Mouse (Mus musculus) adrenal gland, postnatal 10 days (tissue): ENCODE measurements around the gene St3gal3. TPM values are rescaled to one million over a fixed set of nuclear protein-coding genes. Genes with fewer than 3 reads are reported as not detected.
A peak's percentile ranks its signal among the peaks of the same experiment; 100 is the strongest.

Source experiments
- DNase-seq: peaks from one replicate; pipeline ENCODE4 v3.0.0; 2021; ENCODE audit warnings: mixed read lengths
- total RNA-seq, 2 experiments: library from RNA; stranded (reverse); gene quantifications; 2 replicates each; pipeline ENCODE4 v1.2.3; 2021

The St3gal3 gene
- total RNA-seq, 2 experiments from 2014 or later, result 30.5 to 32.0 TPM

- DNase-seq, result peak; percentile 50
Observed at GRCm38 (mm10) chr4:118089939-118090338, 44.8 kb downstream of the St3gal3 start.

DNA sequence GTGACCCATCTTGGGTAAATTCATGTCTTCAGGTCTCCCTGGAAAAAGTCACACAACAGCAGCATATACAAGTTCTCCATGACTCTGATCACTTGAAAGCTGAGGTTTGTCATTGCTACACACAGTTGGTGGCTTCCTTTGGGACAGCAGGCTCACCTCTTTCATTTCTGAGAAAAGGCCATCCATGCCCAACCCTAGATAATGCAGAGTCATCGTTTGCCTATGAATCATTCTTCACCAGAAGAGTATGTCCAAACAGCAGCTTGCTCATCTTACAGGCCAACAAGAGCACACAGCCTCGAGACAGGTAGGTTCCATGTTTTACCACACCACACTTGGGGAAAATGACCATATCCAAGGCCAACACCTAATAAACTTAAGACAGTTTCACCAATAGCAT lies 45.9 kb downstream of the St3gal3 start:
- DNase-seq, result no peak

- no peak for DNase-seq
Observed at GRCm38 (mm10) chr4:118085025-118085424, 49.7 kb downstream of the St3gal3 start.

DNA sequence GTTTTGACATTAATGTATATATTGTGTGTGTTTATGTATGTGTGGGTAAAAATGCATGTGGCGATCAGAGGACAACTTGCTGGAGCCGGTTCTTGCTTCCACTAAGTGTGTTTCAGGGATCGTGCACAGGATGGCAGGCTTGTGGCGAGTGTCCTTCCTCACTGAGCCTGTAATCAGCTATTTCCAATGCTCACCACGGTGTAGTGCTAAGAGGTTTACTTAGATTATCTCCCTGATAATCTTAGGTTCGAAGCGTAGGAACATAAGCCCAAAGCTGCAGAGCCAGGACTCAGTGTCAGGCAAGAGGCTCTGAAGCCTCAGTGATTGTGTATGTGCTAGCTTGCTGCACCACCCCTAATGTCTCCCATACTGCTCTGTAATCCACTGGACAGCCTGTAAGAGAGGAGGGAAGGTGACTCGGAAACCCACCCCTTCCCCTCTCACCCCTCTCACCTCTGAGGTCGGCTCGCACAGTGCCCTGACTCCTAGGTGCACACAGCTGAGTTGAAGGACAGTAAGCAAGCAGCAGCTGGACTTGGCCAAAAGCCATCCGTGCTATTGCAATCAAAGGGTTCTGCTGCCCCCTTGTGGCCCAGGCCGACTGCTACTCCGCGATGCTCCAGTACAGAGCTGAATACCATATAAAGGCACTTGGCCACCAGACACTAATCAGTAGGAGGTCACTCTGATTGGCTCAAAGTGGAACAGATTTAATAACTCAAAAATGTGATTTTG lies 51.3 kb downstream of the St3gal3 start:
- peak; percentile 98 for DNase-seq

DNA sequence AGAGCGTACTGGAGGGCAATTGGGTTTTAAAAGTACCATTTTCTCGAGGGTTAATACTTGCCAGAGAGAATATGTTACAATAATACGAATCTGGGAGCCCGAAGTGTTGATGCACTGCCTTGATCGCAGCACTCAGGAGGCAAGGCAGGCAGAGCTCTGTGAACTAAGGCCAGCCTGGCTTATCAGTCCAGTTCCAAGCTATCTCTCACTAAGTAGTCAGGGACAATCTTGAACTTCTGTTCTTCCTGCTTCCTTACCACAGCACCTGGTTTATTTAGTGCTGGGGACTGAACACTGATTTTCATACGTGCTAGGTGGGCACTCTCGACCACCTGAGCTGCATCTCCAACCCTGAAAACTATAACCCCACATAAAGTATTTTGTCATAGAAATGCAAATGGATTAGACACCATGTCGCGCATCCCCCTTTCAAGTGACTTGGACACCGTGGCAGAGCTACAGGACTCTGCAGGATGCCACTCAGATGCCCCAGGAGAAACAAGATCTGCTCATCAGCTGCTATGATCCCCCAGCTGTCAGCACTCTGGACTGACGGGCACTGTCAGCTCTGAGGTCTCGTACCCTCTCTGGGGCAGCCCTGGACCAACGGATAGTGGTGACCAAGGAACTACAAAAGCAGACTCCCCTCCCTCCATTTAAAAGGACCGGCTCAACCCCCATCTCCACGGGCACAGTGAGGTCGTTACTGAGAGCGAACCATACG lies 52.9 kb downstream of the St3gal3 start:
- no peak for DNase-seq

DNA sequence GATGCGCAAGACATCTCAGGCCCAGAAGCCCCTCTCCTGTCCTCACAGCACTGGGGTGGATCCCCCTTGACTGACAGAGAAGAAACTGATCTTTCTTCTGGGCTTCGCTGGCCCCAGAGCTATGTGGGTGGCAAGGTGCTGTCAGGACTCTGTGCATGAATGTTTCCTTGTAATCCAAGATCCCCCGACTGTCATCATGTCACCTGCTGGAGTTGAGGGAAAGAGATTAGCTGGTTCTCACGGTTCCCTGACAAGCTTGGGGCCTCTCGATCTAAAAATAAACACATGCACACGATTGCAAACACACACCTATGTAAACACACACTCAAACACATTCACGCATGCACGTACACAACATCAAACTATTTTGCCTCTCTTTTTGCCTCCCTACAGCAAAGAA lies 54.2 kb downstream of the St3gal3 start:
- DNase-seq, result no peak

GRCm38 (mm10) chr4:118079195-118079594 lies 55.5 kb downstream of the St3gal3 start:
- DNase-seq, result no peak

- no peak for DNase-seq
Observed at GRCm38 (mm10) chr4:118078576-118078975, 56.1 kb downstream of the St3gal3 start.

- no peak for DNase-seq
Observed at GRCm38 (mm10) chr4:118077293-118077752, 57.4 kb downstream of the St3gal3 start.

GRCm38 (mm10) chr4:118076648-118077047 lies 58.1 kb downstream of the St3gal3 start:
- no peak for DNase-seq

- DNase-seq, result no peak
Observed at GRCm38 (mm10) chr4:118075343-118075742, 59.4 kb downstream of the St3gal3 start.

GRCm38 (mm10) chr4:118074236-118074635 lies 60.5 kb downstream of the St3gal3 start:
- DNase-seq, result no peak

GRCm38 (mm10) chr4:118073128-118073527 lies 61.6 kb downstream of the St3gal3 start:
- no peak for DNase-seq

DNA sequence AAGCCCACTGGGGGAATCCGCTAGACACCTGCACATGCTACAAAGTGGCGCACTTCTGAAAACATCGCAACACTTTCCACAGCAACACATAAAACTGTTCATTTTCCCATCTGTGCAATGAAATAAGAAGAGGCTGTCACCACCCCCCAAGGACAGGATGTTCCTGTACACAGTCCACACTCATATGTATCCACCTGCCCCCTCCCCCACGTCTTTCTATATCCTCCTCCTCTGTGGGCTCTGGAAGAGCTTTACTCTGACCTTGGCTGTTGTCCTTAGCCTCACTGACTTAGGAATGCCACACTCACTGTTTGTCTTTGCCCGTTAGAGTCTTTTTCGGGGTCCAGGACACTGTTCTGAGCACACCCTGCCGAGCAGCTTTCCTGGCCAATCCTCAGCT lies 62.8 kb downstream of the St3gal3 start:
- DNase-seq, result no peak

- no peak for DNase-seq
Observed at GRCm38 (mm10) chr4:118070255-118071234, 64.2 kb downstream of the St3gal3 start.

GRCm38 (mm10) chr4:118061809-118062463 lies 72.8 kb downstream of the St3gal3 start:
- peak; percentile 32 for DNase-seq

GRCm38 (mm10) chr4:118060915-118061530 lies 73.7 kb downstream of the St3gal3 start:
- DNase-seq, result no peak

- DNase-seq, result peak; percentile 21
Observed at GRCm38 (mm10) chr4:118059816-118060475, 74.8 kb downstream of the St3gal3 start.

DNA sequence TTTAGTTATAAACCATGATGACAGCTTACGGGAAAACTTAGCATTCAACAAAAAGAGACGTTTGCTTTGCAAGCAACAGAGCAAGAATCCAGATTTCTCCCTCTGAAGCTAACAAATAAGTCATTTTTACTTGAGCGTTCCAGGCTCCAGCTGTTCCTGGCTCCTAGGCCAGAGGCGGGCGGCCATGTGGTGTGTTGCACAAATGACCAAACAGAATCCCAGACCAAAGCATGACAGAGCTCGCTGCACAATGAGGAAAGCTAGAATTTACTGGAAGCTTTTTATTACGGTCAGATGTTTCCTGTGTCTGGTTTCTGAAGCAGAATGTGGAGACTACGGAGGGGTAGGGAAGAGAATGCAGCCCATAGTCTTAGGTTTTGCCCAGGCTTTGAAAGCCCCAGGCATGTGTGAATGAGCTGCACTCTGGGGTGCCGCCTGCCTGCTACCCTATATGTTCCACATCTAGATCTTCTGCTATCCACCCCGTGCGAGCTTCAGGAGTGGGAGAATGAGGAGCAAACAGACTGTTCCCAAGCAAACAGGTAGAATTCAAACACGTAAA lies 76.5 kb downstream of the St3gal3 start:
- peak; percentile 19 for DNase-seq

DNA sequence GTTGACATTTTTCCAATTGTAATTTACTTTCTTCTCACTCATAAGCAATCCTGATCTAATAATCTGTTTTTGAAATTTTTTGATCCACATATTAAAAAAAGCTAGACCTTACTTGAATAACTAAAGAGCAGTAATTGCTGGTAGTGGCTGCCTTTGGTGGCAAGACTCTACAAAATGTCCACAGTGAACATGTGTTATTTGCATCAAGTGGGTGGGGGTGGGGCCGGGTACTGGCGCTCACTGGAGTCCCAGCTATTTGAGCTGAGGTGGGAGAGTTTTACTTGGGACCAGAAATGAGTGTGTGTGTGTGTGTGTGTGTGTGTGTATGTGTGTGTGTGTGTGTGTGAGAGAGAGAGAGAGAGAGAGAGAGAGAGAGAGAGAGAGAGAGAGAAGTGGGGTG lies 77.6 kb downstream of the St3gal3 start:
- DNase-seq, result no peak
